Mouse (Mus musculus): ENCODE measurements around the gene 2900026A02Rik. TPM values are rescaled to one million over a fixed set of nuclear protein-coding genes. Genes with fewer than 3 reads are reported as not detected.

Gene 2900026A02Rik
- polyA plus RNA-seq, 1 experiment from 2014 or later: 2.9 TPM

- H3K36me3 ChIP-seq: no peaks in the 10 kb centered on the region
- 71% methylated on average over 9 of the region's 9 CpGs for WGBS
- no peaks in the 10 kb centered on the region for H3K9me3 ChIP-seq (replicated peaks)
- no peak for DNase-seq (ENCODE audit: low spot score)
- peak overlapping the region; percentile 84 for H3K27ac ChIP-seq
- H3K4me1 ChIP-seq: peaks cover 36% of the 10 kb centered on the region
- no peaks in the 10 kb centered on the region for H3K27me3 ChIP-seq (ENCODE audit: low read depth, poor library complexity, severe bottlenecking)
- H3K4me3 ChIP-seq: no peak overlapping the region
Observed at GRCm38 (mm10) chr5:113150871-113151553, 70.0 kb downstream of the 2900026A02Rik start.

- Histone ChIP-seq H3K4me3 (no peak overlapping the region), H3K9me3 (replicated peaks) (no peaks in the 10 kb centered on the region), H3K36me3 (no peaks in the 10 kb centered on the region), H3K4me1 (peaks cover 48% of the 10 kb centered on the region), H3K27ac (peak overlapping the region; percentile 54; the same call in 1 of the 2 replicates), H3K27me3 (ENCODE audit: low read depth, poor library complexity, severe bottlenecking) (no peaks in the 10 kb centered on the region)
- WGBS: 88% methylated on average over 7 of the region's 7 CpGs
- no peak for DNase-seq (ENCODE audit: low spot score)
Observed at GRCm38 (mm10) chr5:113149052-113149451, 72.0 kb downstream of the 2900026A02Rik start.

GRCm38 (mm10) chr5:113147994-113148471 lies 73.0 kb downstream of the 2900026A02Rik start:
- Histone ChIP-seq H3K36me3 (no peaks in the 10 kb centered on the region), H3K9me3 (replicated peaks) (no peaks in the 10 kb centered on the region), H3K4me1 (peaks cover 39% of the 10 kb centered on the region), H3K27me3 (ENCODE audit: low read depth, poor library complexity, severe bottlenecking) (no peaks in the 10 kb centered on the region), H3K27ac (peak overlapping the region; percentile 54), H3K4me3 (no peak overlapping the region)
- DNase-seq (ENCODE audit: low spot score): no peak
- WGBS: 88% methylated on average over 13 of the region's 13 CpGs

- no peak for DNase-seq (ENCODE audit: low spot score)
- H3K9me3 ChIP-seq (replicated peaks): no peaks in the 10 kb centered on the region
- no peaks in the 10 kb centered on the region for H3K27me3 ChIP-seq (ENCODE audit: low read depth, poor library complexity, severe bottlenecking)
- H3K36me3 ChIP-seq: no peaks in the 10 kb centered on the region
- peaks cover 44% of the 10 kb centered on the region for H3K4me1 ChIP-seq
- H3K4me3 ChIP-seq: no peak overlapping the region
- WGBS: 65% methylated on average over 2 of the region's 2 CpGs
- no peak overlapping the region for H3K27ac ChIP-seq
Observed at GRCm38 (mm10) chr5:113146656-113147055, 74.4 kb downstream of the 2900026A02Rik start.

GRCm38 (mm10) chr5:113145171-113145570 lies 75.9 kb downstream of the 2900026A02Rik start:
- H3K9me3 ChIP-seq (replicated peaks): no peaks in the 10 kb centered on the region
- no peak overlapping the region for H3K4me3 ChIP-seq
- H3K36me3 ChIP-seq: no peaks in the 10 kb centered on the region
- no peak for DNase-seq (ENCODE audit: low spot score)
- H3K27ac ChIP-seq: peak overlapping the region; percentile 63; the same call in 1 of the 2 replicates
- H3K27me3 ChIP-seq (ENCODE audit: low read depth, poor library complexity, severe bottlenecking): peaks cover 6% of the 10 kb centered on the region; the same call in 1 of the 2 replicates
- WGBS: 74% methylated on average over 9 of the region's 9 CpGs
- H3K4me1 ChIP-seq: peaks cover 34% of the 10 kb centered on the region

GRCm38 (mm10) chr5:113142486-113142885 lies 78.5 kb downstream of the 2900026A02Rik start:
- Histone ChIP-seq H3K27ac (peak overlapping the region; percentile 38; the same call in 1 of the 2 replicates), H3K4me1 (peaks cover 40% of the 10 kb centered on the region), H3K4me3 (no peak overlapping the region), H3K27me3 (ENCODE audit: low read depth, poor library complexity, severe bottlenecking) (peaks cover 32% of the 10 kb centered on the region), H3K36me3 (no peaks in the 10 kb centered on the region), H3K9me3 (replicated peaks) (no peaks in the 10 kb centered on the region)
- WGBS: 50% methylated on average over 11 of the region's 11 CpGs
- DNase-seq (ENCODE audit: low spot score): no peak

- Histone ChIP-seq H3K36me3 (no peaks in the 10 kb centered on the region), H3K9me3 (replicated peaks) (no peaks in the 10 kb centered on the region), H3K4me1 (peaks cover 45% of the 10 kb centered on the region), H3K4me3 (no peak overlapping the region), H3K27me3 (ENCODE audit: low read depth, poor library complexity, severe bottlenecking) (peaks cover 37% of the 10 kb centered on the region), H3K27ac (0 out of 2 replicates have a peak overlapping the region, but pooled peaks have one; percentile 38)
- WGBS: 93% methylated on average over 5 of the region's 5 CpGs
- no peak for DNase-seq (ENCODE audit: low spot score)
Observed at GRCm38 (mm10) chr5:113142018-113142417, 79.0 kb downstream of the 2900026A02Rik start.

- Histone ChIP-seq H3K9me3 (replicated peaks) (no peaks in the 10 kb centered on the region), H3K27me3 (ENCODE audit: low read depth, poor library complexity, severe bottlenecking) (peaks cover 49% of the 10 kb centered on the region), H3K36me3 (no peaks in the 10 kb centered on the region), H3K4me1 (peaks cover 48% of the 10 kb centered on the region), H3K27ac (no peak overlapping the region), H3K4me3 (no peak overlapping the region)
- 92% methylated on average over 5 of the region's 5 CpGs for WGBS
- DNase-seq (ENCODE audit: low spot score): no peak
Observed at GRCm38 (mm10) chr5:113140872-113141271, 80.2 kb downstream of the 2900026A02Rik start.

GRCm38 (mm10) chr5:113140051-113140450 lies 81.0 kb downstream of the 2900026A02Rik start:
- Histone ChIP-seq H3K4me3 (no peak overlapping the region), H3K27me3 (ENCODE audit: low read depth, poor library complexity, severe bottlenecking) (peaks cover 55% of the 10 kb centered on the region), H3K4me1 (peaks cover 47% of the 10 kb centered on the region), H3K36me3 (no peaks in the 10 kb centered on the region), H3K9me3 (replicated peaks) (no peaks in the 10 kb centered on the region), H3K27ac (no peak overlapping the region)
- 92% methylated on average over 3 of the region's 3 CpGs for WGBS
- DNase-seq (ENCODE audit: low spot score): no peak

- Histone ChIP-seq H3K4me1 (peaks cover 43% of the 10 kb centered on the region), H3K4me3 (peak overlapping the region; percentile 57), H3K9me3 (replicated peaks) (no peaks in the 10 kb centered on the region), H3K27ac (no peak overlapping the region), H3K27me3 (ENCODE audit: low read depth, poor library complexity, severe bottlenecking) (peaks cover 55% of the 10 kb centered on the region), H3K36me3 (no peaks in the 10 kb centered on the region)
- no peak for DNase-seq (ENCODE audit: low spot score)
- 71% methylated on average over 7 of the region's 7 CpGs for WGBS
Observed at GRCm38 (mm10) chr5:113139064-113139726, 81.8 kb downstream of the 2900026A02Rik start.

GRCm38 (mm10) chr5:113138319-113139063 lies 82.5 kb downstream of the 2900026A02Rik start:
- peak; percentile 67 for DNase-seq (ENCODE audit: low spot score)
- peaks cover 44% of the 10 kb centered on the region for H3K4me1 ChIP-seq
- no peaks in the 10 kb centered on the region for H3K36me3 ChIP-seq
- WGBS: under 1% methylated on average over 43 of the region's 43 CpGs
- peaks cover 55% of the 10 kb centered on the region for H3K27me3 ChIP-seq (ENCODE audit: low read depth, poor library complexity, severe bottlenecking)
- H3K9me3 ChIP-seq (replicated peaks): no peaks in the 10 kb centered on the region
- peak overlapping the region; percentile 57 for H3K27ac ChIP-seq
- H3K4me3 ChIP-seq: peak overlapping the region; percentile 57

GRCm38 (mm10) chr5:113137691-113138318 lies 83.2 kb downstream of the 2900026A02Rik start:
- H3K9me3 ChIP-seq (replicated peaks): no peaks in the 10 kb centered on the region
- H3K4me3 ChIP-seq: peak overlapping the region; percentile 57
- peaks cover 55% of the 10 kb centered on the region for H3K27me3 ChIP-seq (ENCODE audit: low read depth, poor library complexity, severe bottlenecking)
- 4% methylated on average over 36 of the region's 36 CpGs for WGBS
- DNase-seq (ENCODE audit: low spot score): no peak
- peaks cover 49% of the 10 kb centered on the region for H3K4me1 ChIP-seq
- H3K27ac ChIP-seq: peak overlapping the region; percentile 57
- H3K36me3 ChIP-seq: no peaks in the 10 kb centered on the region
